Mouse (Mus musculus) G1E (cell line): ENCODE measurements around the gene Mrvi1.

Experiments
- CTCF ChIP-seq: IDR thresholded peaks from 2 replicates; pipeline ENCODE4 v1.5.1; 2012; ENCODE audit warnings: low read depth, low read length, inconsistent platforms, mixed read lengths
- GATA1 ChIP-seq: IDR thresholded peaks from 2 replicates; pipeline ENCODE4 v1.6.1; 2012; ENCODE audit warnings: borderline replicate concordance, low read length, inconsistent platforms, mixed read lengths
- POLR2AphosphoS5 ChIP-seq: IDR thresholded peaks from 2 replicates; pipeline ENCODE4 v1.6.1; 2012; ENCODE audit warnings: low read depth, low read length, inconsistent platforms; ENCODE audit not compliant: insufficient replicate concordance
- TAL1 ChIP-seq: conservative IDR thresholded peaks from 2 replicates; pipeline ENCODE4 v1.6.1; 2012; ENCODE audit warnings: low read depth, low read length, inconsistent platforms, mixed read lengths

- TF ChIP-seq GATA1 (no peak), CTCF (no peak), POLR2AphosphoS5 (no peak), TAL1 (no peak)
These were observed 116.7 kb downstream of the Mrvi1 start for GRCm38 (mm10) chr7:110865570-110865969.
